Mouse (Mus musculus) E14TG2a.4 (cell line): Measurements from ENCODE around the gene Ifitm10.

Source experiments
- H3K27me3 ChIP-seq: 2 replicates; pipeline ENCODE4 v1.6.1; 2014; ENCODE audit warnings: low read length, control low read depth; ENCODE audit not compliant: insufficient read depth
- H3K36me3 ChIP-seq: 2 replicates; pipeline ENCODE4 v1.6.1; 2014; ENCODE audit warnings: low read length, control low read depth; ENCODE audit not compliant: insufficient read depth
- H3K4me1 ChIP-seq: replicated peaks from 2 replicates; pipeline ENCODE4 v1.6.1; 2014; ENCODE audit warnings: low read depth, low read length, control low read depth
- H3K4me3 ChIP-seq: replicated peaks from 2 replicates; pipeline ENCODE4 v1.5.1; 2014; ENCODE audit warnings: mild to moderate bottlenecking, low read length
- H3K9me3 ChIP-seq: 2 replicates; pipeline ENCODE4 v1.6.1; 2014; ENCODE audit warnings: low read length, control low read depth
- CTCF ChIP-seq: conservative IDR thresholded peaks from 2 replicates; pipeline ENCODE4 v1.5.1; 2014; ENCODE audit warnings: low read length
- NANOG ChIP-seq: IDR thresholded peaks from 2 replicates; pipeline ENCODE4 v1.6.1; 2014; ENCODE audit warnings: borderline replicate concordance, low read length, mixed read lengths
- POU5F1 ChIP-seq: IDR thresholded peaks from 2 replicates; pipeline ENCODE4 v1.6.1; 2014; ENCODE audit warnings: low read length, borderline replicate concordance

Gene Ifitm10

DNA sequence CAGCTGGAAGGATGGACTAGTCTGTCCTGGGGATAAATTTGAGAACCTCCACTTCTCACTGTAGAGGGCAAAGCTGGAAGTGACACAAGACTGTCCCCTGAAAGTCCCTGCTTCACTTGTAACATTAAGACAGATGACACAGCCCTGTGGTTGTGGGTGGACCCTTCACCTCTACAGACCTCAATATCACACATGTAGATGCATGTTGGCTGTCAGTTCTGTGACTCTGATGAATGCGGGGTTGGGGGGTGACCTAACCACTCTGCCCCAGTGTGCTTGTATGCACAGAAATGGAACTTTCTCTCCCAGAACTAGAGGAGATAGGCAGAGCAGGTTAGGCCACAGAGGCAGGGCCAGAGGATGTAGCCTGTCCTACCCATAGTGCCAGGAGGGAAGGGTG, 23.1 kb upstream of the Ifitm10 start:
- no peak for TF ChIP-seq POU5F1
- TF ChIP-seq NANOG: no peak
- no peak for TF ChIP-seq CTCF
- Histone ChIP-seq H3K9me3 (no peaks in the 10 kb centered on the region), H3K27me3 (peaks cover 35% of the 10 kb centered on the region), H3K4me1 (peaks cover 38% of the 10 kb centered on the region), H3K4me3 (no peak overlapping the region), H3K36me3 (no peaks in the 10 kb centered on the region)

GRCm38 (mm10) chr7:142395472-142395871, 21.9 kb upstream of the Ifitm10 start:
- TF ChIP-seq POU5F1 (no peak), NANOG (no peak), CTCF (no peak)
- Histone ChIP-seq H3K36me3 (no peaks in the 10 kb centered on the region), H3K4me1 (peaks cover 30% of the 10 kb centered on the region), H3K9me3 (no peaks in the 10 kb centered on the region), H3K27me3 (peaks cover 35% of the 10 kb centered on the region), H3K4me3 (no peak overlapping the region)

GRCm38 (mm10) chr7:142394261-142395190, 21.0 kb upstream of the Ifitm10 start:
- H3K4me3 ChIP-seq: no peak overlapping the region
- H3K36me3 ChIP-seq: no peaks in the 10 kb centered on the region
- peaks cover 31% of the 10 kb centered on the region for H3K27me3 ChIP-seq
- no peaks in the 10 kb centered on the region for H3K9me3 ChIP-seq
- H3K4me1 ChIP-seq: peaks cover 24% of the 10 kb centered on the region
- TF ChIP-seq NANOG: no peak
- TF ChIP-seq CTCF: no peak
- no peak for TF ChIP-seq POU5F1

DNA sequence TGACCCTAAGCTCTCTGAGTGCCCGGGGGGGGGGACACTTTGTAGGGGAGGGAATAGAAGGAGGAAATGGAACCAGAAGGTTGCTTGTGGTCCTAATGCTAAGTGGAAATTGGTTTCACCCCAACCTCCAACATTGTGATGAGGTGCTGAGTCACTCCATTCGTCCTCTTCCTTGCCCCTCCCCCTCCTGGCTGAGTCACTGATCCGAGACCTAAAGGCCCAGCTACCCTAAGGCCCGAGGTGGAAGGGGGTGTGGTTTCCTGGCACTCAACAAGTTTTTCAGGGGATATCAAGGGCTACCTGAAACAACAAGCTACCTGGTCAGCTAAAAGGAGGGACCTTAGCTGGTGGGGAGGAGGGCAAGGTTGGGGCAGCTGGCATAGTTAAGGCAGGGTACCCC, 19.6 kb upstream of the Ifitm10 start:
- no peaks in the 10 kb centered on the region for H3K9me3 ChIP-seq
- no peaks in the 10 kb centered on the region for H3K36me3 ChIP-seq
- H3K4me1 ChIP-seq: peaks cover 29% of the 10 kb centered on the region
- H3K27me3 ChIP-seq: peaks cover 22% of the 10 kb centered on the region
- TF ChIP-seq NANOG: no peak
- TF ChIP-seq CTCF: no peak
- TF ChIP-seq POU5F1: no peak
- H3K4me3 ChIP-seq: no peak overlapping the region; the same call in 1 of the 2 replicates

DNA sequence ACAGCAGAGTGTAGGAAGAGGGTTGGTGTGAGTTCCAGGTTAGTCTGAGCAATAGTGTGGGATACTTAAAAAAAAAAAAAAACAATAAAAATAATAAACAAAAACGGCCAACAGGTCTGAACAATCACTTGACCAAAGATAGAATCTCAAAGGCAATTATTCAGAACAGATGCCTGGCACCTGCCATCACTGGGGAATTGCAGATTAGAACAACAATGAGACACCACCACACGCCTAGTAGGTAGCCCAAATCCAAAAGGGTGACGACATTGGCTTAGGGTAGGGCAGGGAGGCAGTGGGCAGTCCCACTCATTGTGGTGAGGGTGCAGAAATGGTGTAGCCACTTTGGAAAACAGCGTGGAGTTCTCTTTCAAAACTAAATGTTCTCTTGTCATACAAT, 18.1 kb upstream of the Ifitm10 start:
- TF ChIP-seq CTCF: no peak
- TF ChIP-seq NANOG: no peak
- TF ChIP-seq POU5F1: no peak
- Histone ChIP-seq H3K27me3 (peaks cover 12% of the 10 kb centered on the region), H3K9me3 (no peaks in the 10 kb centered on the region), H3K4me3 (no peak overlapping the region), H3K36me3 (no peaks in the 10 kb centered on the region), H3K4me1 (peaks cover 36% of the 10 kb centered on the region)

DNA sequence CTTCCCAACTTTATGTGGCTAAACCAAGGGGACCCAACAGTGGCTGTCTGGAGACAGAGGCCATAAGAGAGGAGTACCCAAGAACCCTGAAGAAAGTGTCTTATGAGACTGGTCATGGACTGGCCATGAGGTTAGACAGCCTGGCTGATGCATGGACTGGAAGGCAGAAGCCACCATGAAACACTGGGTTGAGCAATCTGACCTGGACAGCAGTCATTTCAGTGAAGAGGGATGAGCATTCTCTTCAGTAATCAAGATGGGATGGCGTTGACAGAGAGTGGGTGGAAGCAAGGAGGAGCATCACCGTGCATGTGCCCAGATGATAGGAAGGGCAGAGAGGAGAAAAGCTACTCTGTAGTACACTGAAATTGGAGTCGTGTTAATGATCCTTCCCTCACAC, 17.6 kb upstream of the Ifitm10 start:
- TF ChIP-seq POU5F1: no peak
- TF ChIP-seq CTCF: no peak
- no peak for TF ChIP-seq NANOG
- Histone ChIP-seq H3K36me3 (peaks cover 5% of the 10 kb centered on the region), H3K27me3 (peaks cover 10% of the 10 kb centered on the region), H3K9me3 (no peaks in the 10 kb centered on the region), H3K4me3 (no peak overlapping the region), H3K4me1 (peaks cover 41% of the 10 kb centered on the region)

DNA sequence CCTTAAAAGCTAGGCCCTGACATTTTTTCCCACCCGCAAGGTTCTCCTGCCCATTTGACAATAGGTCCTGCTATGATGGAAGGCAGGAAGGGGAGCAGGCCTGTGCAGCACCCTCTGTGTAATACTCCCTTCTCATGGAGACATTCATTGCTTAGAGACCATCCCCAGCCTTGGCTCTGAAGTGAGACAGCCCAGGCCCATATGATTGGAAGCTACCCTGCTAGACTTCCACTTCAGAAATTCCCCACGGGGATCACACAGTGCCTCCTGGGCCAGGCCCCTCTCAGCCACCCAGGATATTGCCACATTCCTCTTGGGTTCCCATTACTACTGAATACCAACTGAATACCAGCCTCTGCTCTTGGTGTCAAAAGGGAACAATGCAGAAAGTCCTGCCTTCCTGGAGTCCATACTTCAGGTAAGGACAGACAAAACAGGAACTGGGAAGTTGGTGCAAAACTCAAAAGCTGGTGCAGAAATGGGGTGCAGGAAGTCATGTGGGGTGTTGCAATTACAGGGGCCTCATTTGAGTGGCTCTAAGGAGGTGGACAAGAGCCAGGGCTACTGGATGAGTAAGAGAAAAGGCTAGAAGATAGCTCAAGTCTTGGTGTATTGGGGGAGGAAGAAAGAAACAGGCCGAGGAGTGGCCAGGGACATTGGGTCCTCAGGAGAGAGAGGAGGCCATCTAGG, 16.6 kb upstream of the Ifitm10 start:
- no peak for TF ChIP-seq POU5F1
- no peak for TF ChIP-seq NANOG
- TF ChIP-seq CTCF: no peak
- Histone ChIP-seq H3K27me3 (peaks cover 5% of the 10 kb centered on the region), H3K4me3 (no peak overlapping the region), H3K4me1 (peaks cover 51% of the 10 kb centered on the region), H3K9me3 (no peaks in the 10 kb centered on the region), H3K36me3 (peaks cover 15% of the 10 kb centered on the region)

- TF ChIP-seq CTCF (no peak), POU5F1 (no peak)
- Histone ChIP-seq H3K4me3 (no peak overlapping the region), H3K4me1 (peaks cover 61% of the 10 kb centered on the region), H3K36me3 (peaks cover 29% of the 10 kb centered on the region), H3K9me3 (no peaks in the 10 kb centered on the region), H3K27me3 (no peaks in the 10 kb centered on the region)
These were observed 15.2 kb upstream of the Ifitm10 start for GRCm38 (mm10) chr7:142388740-142389139.
